Mouse (Mus musculus) testis, adult 2 months (tissue): ENCODE data around the gene Mmp15.

Source experiments
- CTCF ChIP-seq: fragments of 200-500 bp; IDR thresholded peaks from 2 replicates; pipeline ENCODE4 v1.5.1; 2012; ENCODE audit warnings: low read depth, mild to moderate bottlenecking, inconsistent platforms, low read length, moderate library complexity; ENCODE audit not compliant: control insufficient read depth, insufficient read depth, insufficient replicate concordance
- POLR2A ChIP-seq: fragments of 200-500 bp; IDR thresholded peaks from 2 replicates; pipeline ENCODE4 v1.6.1; 2012; ENCODE audit warnings: low read depth, mild to moderate bottlenecking, inconsistent platforms, low read length, moderate library complexity; ENCODE audit not compliant: control insufficient read depth

DNA sequence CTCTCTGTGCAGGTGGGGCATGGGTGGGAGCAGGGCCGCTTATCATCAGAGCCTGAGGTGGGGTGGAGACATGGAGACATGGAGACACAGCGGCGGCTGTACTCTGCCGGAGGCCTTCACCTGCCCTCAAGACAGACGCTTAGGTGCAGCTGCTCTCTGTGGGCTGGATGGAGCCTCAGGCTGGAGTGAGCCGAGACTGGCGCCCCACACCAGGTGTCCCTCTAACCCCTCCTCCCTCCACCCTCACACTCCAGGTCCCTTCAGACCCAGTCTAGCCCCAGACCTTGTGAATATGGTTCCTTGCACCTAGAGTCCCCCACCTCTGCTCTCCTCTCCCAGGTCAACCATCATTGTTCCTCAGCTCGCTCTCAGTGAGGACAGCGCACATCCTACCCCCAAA, 47.1 kb downstream of the Mmp15 start:
- no peak for TF ChIP-seq POLR2A
- no peak for TF ChIP-seq CTCF
